Mouse (Mus musculus) ZHBTc4 (cell line): ENCODE results near the gene Shld1.

Source experiments
- DNase-seq: peaks from one replicate; pipeline ENCODE4 v3.0.0-alpha.2; 2011; ENCODE audit warnings: low read depth, low spot score

Shld1 gene

DNA sequence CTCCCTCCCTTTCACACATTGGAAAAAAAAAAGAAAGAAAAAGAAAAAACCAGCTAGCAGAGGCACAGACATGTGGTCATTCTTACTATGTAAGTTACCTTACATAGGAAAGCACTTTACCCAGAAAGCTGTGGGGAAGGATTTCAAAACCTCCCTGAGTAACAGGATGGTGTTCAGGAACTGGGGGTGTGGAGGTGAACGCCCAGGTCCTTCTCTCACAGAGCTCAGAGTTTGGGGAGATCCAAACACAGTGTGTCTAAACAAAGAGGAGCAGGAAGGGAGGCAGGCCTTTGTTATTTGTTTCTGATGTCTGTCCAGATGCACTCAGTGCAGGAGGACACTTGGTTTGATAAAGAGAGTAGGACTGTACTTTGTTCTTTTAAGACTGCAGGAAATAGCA, 5.6 kb downstream of the Shld1 start:
- no peak for DNase-seq

DNA sequence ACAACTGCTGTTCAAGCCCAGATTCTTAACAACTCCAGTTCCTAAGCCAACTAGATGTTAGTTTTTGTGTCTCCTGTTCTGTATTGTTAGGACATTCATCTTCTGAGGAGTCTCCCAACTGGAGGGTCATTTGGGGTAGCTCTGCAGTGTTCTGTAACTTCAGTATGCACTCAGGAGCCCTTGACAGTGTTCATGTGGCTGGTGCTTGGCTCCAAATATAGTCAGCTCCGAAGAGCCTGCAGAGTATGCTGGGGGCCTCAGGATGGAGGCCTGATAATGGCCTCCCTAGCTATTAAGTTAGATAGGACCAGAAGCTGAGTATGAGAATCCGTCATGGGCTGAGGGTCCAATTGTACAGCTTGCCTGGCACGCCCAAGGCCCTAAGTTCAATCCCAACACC, 7.2 kb downstream of the Shld1 start:
- DNase-seq, result no peak

DNA sequence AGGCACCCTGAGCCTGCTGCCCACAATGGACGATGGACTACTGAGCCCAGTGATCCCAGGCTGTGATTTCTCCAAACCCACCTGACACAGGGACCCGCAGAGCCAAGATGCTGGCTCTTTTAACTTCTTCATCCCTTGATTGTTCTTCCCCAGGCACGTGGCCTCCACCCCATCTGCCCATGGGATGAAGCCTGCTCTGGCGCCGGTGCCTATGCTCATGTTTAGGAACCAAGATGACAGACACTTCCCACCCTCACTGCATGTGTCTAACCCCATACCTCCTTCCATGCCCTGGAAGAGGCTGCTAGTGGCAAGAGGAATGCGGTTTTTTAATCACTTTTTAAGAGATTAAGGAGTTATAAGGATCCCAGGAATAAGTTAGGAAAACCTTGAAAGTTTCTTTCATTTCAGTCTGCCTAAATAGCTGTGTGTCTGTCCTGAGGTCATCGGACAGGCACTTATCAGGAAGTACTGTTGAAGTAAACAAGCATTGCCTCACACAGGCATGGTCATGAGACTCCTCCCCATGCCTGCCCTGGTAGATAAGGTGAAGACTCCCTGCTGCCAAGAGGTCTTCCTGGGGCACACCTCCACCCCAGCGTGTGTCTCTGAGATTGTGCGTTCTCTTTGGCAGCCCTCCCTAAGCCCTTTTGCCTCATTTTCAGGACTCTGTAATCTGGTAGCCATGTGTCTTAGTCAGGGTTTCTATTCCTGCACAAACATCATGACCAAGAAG, 8.8 kb downstream of the Shld1 start:
- no peak for DNase-seq

DNA sequence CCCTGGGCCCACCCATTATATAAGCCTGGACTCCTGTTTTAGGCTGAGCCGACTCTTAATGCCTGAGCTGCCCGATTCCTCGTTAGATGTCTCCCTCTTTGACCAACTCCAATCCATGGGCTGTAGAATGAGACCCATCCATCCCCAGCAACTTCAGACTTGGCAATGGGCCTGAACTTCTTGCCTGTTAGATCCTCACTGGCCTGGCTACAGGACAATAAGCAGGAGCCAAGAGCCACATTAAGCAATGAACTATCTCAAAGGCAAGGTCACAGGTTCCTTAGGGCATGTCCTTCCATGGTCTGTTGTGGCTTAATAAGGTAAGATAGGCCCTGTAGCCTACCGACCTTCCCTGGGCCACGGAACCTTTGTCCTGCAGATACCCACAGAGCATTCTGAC, 9.8 kb downstream of the Shld1 start:
- DNase-seq, result no peak

DNA sequence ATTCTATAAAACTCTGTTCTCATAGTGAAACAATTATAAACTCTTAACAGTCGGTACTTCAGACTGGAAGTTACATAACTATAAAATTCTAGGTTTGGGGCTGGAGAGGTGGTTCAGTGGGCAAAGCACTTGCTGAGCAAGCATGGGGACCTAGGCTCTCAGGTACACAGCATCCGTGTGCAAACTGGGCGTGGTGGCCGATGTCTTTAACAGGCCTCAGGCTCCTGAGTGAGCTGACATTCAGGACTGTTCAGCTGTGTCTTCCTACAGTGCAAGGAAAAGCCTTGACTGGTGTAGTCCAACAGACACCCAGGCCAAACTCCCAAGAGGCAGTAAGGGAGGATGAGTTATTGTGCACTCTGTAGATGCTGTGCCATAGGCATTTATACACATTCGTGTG, 10.5 kb downstream of the Shld1 start:
- DNase-seq, result peak; percentile 53

DNA sequence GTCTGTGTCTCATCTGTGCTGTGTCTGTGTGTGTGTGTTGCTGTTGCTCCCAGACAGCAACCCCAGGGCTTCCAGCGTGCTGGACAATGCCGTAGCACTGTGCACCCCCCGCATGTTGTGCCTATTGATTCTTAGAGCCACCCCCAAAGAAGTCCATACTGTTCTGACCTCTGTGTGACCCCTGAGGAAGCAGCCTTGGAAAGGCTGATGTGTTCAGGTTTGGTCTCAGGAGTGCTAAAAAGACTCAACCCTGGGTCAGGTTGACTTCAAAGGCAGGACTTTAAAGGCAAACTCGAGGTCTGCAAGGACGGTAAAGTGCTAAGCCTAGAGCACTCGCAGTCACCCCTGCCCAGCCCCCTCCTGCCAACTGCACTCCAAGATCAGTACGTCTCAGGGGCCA, 11.0 kb downstream of the Shld1 start:
- DNase-seq, result peak; percentile 49

DNA sequence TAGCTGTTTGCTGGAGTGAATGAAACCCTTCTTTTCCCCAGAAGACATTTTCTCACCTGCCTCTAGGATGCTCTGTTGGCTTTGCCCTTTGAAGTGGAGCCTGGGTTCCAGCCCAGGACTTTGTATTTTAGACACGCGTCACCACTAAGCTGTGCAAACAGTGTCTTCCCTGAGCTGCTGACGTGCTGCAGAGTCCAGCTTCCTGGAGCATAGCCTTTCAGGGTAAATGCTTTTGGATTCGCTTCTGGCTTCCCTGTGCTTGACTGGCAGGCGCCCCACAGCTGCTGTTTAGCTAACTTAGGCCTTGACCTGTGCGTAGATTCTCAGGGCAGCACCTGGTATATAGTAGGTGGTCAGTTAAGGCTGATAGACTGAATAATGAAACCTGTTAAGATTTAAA, 11.7 kb downstream of the Shld1 start:
- DNase-seq, result peak; percentile 35

DNA sequence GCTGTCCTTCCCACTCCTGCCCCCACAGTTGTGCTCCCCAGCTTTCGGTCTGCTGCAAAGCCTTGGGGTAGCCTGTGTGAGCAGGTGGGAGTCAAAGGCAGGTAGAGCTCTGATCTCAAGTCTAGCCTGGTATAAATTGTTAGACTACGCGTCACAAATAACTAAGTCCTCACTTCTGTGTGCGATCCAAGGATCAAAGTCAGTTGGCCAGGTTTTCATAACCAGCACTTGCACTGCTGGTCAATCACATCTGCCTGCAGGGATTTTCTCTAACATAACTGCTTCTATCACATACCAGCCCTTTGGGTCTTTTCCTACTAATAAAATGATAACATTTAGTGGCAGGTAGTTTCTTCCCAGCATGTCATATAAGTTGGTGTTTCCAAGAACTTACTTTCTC, 14.2 kb downstream of the Shld1 start:
- DNase-seq, result no peak

DNA sequence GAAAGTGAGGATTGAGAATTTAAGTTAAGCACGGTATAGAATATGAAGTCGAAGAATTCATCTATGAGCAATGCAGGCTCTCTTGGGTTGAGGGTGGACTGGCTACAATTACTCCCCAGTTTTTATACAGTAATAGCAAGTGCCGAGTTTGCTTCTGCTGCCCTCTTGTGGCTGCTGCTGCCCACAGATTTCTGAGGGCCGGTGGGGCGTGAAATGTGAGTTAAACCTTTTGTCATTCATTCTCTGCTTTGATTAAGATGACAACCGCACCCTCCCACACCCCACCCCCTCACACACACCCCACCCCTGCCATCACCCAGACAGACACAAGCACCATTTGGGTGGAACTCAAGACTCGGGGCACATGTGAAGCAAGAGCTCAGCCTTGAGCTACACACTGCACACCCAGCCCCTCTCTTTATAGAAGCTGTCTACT, 14.7 kb downstream of the Shld1 start:
- peak; percentile 93 for DNase-seq

DNA sequence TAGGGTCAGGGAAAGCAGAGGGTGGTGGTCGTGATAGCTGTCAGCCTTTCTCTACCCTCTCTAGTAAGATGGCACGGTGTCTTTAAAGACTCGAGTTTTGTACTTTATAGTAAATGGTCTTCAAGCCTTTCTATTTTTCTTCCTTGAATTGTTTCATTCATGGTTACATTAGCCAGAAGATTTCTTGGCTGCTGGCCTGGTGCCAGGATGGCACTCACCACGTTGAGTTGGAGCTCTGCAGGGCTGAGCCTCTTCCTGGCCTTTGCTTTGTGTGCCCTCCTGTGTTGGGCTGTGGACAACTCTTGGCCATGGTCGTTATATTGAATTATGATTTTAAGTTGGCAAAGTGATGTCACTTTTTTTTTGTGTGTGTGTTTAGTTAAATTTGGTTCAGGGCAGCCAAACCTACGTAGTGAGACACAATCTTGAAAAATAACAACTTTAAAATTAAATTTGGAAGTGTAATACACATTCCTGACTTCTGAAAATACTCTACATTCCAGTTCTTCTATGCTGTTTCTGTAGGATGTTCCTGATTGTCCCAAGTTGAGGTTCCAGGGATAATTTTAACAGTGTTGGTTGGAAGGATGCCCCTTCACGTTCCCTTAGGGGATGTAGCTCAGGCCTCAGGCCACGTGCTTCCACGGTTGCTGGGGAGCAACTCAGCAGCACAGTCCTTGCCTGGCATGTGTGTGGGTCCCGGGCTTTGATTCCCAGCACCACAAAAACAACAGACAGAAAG, 18.7 kb downstream of the Shld1 start:
- DNase-seq, result no peak

DNA sequence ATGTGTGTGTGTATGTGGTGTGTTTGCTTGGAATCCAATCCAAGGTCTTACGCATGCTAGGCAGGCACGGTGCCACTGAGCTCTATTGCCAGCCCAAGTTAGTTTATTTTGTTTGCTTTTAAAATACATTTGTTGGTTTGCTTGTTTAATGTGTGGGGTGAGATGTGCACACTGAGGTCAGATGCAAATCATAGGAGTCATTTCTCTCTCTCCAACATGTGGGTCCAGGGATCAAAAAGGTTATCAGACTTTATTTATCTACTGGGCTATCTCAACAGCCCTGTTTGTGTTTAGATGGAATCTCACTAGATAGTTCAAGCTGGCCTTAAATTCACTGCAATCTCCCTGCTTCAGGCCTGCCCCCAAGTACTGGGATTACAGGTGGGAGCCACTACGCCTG, 19.6 kb downstream of the Shld1 start:
- no peak for DNase-seq

DNA sequence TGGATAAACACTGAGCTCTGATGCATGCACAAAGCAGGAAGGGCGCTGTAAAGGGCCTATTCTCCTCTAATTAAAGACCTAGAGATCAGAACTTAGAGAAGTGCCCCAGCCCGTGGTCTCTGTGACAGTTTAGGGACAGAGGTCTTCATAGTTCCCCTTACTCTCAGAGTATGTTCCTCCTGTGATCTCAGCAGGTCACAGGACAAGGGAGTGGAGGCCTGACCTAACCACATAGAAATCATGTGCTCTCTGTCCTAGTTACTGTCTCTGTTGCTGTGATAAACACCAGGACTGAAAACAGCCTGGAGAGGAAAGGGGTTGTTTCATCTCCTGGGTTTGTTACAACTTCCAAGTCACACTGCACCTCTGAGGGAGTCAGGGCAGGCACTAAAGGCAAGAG, 23.8 kb downstream of the Shld1 start:
- DNase-seq, result no peak

DNA sequence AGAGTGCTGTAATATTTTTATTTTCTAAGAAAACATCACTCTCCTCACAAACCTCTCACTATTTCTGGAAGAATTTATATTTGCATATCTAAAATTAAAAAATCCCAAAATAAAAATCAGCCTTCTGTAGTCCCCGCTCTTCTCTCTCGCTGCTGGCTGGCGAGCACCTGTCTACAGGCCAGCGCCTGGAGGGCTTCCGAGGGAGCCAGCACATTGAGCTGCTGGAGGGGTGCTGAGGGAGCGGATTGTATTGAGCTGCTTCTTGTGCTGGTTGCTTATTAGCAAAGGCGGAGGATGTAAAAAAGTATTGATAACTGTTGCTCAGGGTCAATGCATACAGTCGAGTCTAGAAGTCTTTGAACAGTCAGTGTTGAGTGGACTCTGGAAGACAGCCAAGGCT, 25.3 kb downstream of the Shld1 start:
- no peak for DNase-seq

DNA sequence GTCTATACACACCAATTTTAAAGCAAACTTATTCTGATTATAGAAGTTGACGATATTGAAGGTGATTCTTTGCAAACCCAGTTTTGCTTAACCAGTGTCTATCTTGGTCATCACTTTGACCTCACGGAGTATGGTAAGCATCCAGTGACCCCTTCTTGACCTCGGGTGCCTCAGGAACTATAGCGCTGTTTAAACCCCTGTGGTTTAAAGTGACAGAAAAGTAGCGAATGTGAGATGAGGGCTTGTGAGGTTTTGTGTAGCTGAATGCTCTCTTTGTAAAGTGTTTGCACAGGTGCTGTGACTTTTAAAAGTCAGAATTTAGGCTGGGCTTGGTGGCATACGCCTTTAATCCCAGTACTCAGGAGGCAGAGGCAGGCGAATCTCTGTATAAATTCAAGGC, 27.8 kb downstream of the Shld1 start:
- DNase-seq, result peak; percentile 41

DNA sequence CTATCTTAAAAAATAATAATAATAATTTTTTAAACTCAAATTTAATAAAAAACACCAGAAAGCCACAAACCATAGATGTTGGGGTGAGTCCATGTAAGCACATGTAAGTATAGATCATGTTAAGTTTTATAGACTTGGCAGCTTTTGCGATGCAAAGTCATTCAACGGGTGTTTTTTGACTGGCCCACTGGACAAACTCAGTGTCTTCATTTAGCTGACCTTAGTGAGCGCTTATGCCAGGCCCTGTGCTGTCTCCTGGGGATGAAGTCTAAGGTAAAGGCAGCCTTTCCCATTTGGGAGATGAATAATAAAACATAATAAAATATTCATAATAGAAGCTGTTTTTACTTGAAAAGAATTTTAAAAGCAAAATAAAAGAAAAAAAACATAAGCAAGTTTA, 28.2 kb downstream of the Shld1 start:
- no peak for DNase-seq

DNA sequence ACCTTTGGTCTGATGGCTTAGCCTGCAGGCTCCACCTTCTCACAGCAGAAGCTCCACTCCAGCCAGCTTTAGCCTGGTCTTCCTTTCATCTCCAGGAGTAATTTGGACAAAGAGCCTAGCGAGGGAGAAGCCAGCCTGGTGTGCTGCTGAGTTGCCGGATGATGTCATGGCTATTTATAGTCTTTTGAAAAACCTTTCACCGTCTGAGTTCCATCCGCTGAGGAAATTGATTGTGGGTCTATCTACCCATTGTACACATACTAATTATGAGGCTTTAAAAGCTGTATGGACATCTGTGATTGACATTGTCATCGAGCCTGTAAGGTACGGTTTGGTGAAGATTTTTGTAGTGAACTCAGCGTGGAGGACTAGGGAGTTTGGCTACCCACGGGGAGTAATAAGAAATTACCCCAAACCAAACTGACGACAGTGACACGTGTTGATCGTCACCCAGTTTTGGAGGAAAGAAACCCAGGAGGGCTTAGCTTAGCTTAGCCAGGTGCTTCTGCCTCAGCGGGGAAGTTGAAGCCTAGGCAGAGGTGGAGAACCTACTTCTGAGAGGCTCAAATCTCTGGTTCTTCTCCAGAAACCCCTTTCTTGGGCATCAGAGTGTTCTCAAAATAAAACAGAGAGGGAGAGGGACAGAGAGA, 28.8 kb downstream of the Shld1 start:
- DNase-seq, result peak; percentile 39

DNA sequence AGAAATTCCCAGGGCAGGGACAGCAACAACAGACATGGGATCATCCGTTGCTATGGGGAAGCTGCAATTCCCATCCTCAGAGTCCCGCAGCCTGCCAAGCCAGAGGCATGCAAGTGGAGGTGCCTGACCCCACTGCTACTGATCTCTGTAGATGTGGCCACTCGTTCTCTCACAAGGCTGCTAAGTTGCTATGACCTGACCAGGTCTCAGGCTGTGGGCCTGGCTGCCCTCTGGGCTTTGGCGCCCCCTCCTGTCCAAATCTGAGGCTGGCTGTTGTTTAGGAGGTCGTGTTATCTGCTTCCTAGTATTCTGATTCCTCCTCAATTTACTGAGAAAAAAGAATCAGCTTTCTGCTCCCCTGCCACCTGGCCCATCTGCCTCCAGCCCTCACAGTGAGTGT, 29.4 kb downstream of the Shld1 start:
- DNase-seq, result peak; percentile 78

DNA sequence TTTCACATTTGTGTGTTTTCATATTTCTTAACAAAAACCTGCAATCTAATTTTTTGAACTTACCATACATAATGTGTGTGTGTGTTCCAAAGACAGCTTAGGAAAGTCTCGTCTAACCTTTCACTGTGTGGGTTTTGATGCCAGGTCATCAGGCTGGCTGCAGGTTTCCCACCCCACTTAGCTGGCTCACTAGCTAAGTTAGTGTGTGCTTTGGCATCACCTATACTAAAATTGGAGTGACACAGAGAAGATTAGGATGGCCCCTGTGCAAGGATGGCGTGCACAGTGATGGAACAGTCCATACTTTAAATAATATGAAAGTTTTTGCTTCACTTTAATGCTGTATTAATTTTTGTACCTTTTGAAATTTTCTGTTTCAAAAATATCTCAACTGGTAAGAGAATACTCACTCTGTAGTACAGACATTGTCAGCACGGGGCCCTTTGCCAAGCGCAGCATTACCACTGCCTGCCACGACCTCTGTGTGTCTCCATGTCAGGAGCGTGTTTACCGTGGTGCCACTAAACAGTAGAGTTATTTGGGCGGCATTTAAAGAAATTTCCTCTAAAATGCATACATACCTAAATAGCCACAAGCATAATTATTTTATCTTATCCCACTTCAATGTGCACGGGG, 30.3 kb downstream of the Shld1 start:
- no peak for DNase-seq

DNA sequence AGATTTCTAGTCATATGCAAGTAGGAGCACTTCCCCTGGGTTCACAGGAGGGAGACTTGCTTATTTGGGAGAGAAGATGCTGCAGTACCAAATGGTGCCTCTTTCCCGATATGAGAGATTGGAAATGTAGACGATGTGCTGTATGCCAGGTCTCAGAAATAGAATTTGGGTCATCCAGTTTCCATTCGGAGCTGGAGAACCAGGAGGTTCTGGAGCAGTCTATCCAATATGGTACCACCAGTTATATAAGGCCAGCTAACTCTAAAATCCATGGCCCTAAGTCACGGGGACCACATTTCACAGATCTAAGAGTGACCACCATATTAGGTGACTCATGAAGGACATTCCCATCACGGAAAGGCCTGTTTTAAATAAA, 30.8 kb downstream of the Shld1 start:
- no peak for DNase-seq

DNA sequence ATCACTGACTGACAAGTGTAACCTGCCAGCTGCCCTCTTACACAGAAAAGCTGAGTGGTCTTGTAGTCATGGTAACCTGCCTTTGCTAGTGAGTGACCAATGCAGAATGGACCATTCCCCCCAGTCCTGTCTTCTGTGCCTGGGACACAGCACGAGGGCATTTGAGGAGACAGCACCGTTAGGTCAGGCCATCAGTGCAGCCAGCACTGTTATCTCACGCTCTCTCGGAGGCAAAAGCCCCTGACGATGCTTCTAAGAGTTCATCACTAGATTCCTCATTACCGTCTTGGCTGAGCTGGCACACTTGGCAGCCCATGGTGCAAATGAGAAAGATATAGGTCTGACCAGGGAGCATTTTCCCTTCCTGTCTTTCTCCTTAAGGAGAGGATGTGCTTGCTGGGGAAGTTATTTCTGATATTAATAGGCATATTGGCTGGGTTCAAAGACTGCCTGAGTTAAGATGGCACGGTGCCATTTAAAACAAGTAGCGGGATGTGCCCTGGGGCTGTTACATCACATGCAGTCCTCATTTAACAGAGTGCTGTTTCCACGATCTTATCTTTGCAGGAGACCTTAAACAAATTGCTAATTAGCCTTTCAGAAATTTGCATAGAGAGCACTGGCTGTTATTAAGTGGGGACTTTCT, 34.3 kb downstream of the Shld1 start:
- no peak for DNase-seq

DNA sequence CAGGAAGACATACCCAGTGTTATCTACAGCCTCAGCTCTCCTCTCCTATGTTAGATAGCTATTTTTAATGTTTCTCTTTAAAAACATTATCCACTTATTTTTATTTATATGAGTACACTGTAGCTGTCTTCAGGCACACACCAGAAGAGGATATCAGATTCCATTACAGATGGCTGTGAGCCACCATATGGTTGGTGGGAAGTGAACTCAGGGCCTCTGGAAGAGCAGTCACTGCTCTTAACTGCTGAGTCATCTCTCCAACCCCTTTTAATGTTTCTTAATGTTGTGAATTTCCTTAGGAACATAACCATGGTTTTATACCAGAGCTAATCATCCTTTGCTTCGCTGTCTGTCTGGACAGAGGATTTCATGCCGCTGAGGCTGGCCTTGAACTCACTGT, 35.1 kb downstream of the Shld1 start:
- DNase-seq, result no peak

DNA sequence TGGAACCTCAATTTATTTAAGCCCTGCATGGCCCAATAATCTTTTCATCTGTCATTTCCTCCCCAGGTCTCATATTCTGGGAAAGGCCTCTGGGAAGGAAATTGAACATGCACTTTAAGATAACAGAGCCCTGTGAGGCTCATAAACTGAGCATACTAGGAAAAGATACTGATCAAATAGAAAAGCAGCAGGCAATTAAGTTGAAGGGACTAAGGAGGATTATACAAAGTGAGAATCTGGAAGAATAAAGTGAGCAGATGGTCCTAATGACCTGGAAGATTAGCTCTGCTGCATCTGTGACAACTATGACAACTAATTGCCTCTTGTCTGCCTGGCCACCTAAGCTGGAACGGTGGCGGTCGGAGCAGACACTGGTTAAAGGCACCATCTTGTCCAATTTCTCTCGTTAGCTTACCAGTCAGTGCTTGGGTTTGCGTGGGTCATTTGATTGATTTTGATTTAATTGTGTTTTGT, 37.3 kb downstream of the Shld1 start:
- DNase-seq, result no peak
